Mouse (Mus musculus) liver, postnatal 0 days (tissue): Measurements from ENCODE around the gene Scgb1a1.

Source experiments
- CTCF ChIP-seq: sonication (generic); IDR thresholded peaks from 2 replicates; pipeline ENCODE4 v1.5.1; 2016; ENCODE audit warnings: antibody characterized with exemption, low read depth
- EP300 ChIP-seq: IDR thresholded peaks from 2 replicates; pipeline ENCODE4 v1.6.1; 2016; ENCODE audit warnings: antibody characterized with exemption, low read depth, mild to moderate bottlenecking

GRCm38 (mm10) chr19:9076035-9076434 is 11.7 kb downstream of the Scgb1a1 start:
- TF ChIP-seq EP300 (no peak), CTCF (no peak)
